Mouse (Mus musculus) limb, embryonic 11.5 days (tissue): ENCODE data around the gene Shank3. TPM values are rescaled to one million over a fixed set of nuclear protein-coding genes. Genes with fewer than 3 reads are reported as not detected.

Source experiments
- ATAC-seq: fragments of 200-750 bp; cut with Nextera tagmentation; 2 replicates; pipeline ENCODE4 v1.8.0; 2017; ENCODE audit warnings: low read depth; ENCODE audit not compliant: insufficient number of reproducible peaks, low FRiP score, low TSS enrichment
- DNase-seq: peaks from one replicate; pipeline ENCODE4 v3.0.0-alpha.2; 2015; ENCODE audit warnings: low spot score
- H3K27ac ChIP-seq: fragments of 300-500 bp; sonication (generic); replicated peaks from 2 replicates; pipeline ENCODE4 v1.5.1; 2014; ENCODE audit warnings: low read depth, mild to moderate bottlenecking, low read length
- H3K27me3 ChIP-seq: fragments of 300-500 bp; sonication (generic); 2 replicates; pipeline ENCODE4 v1.6.1; 2014; ENCODE audit warnings: mild to moderate bottlenecking, low read length, mixed read lengths; ENCODE audit not compliant: control insufficient read depth, insufficient read depth
- H3K36me3 ChIP-seq: fragments of 300-500 bp; sonication (generic); 2 replicates; pipeline ENCODE4 v1.6.1; 2014; ENCODE audit warnings: mild to moderate bottlenecking, low read length, moderate library complexity, mixed read lengths; ENCODE audit not compliant: control insufficient read depth, insufficient read depth
- H3K4me1 ChIP-seq: fragments of 300-500 bp; sonication (generic); 2 replicates; pipeline ENCODE4 v1.6.1; 2014; ENCODE audit warnings: low read length, mixed read lengths; ENCODE audit not compliant: control insufficient read depth, insufficient read depth
- H3K4me2 ChIP-seq: fragments of 300-500 bp; sonication (generic); 2 replicates; pipeline ENCODE4 v1.6.1; 2014; ENCODE audit warnings: low read depth, mild to moderate bottlenecking, moderate library complexity; ENCODE audit not compliant: severe bottlenecking
- H3K4me3 ChIP-seq: fragments of 300-500 bp; sonication (generic); 2 replicates; pipeline ENCODE4 v1.5.1; 2014; ENCODE audit warnings: low read depth, low read length
- H3K9ac ChIP-seq: fragments of 300-500 bp; sonication (generic); 2 replicates; pipeline ENCODE4 v1.6.1; 2014; ENCODE audit warnings: mild to moderate bottlenecking, low read length
- H3K9me3 ChIP-seq: fragments of 300-500 bp; sonication (generic); 2 replicates; pipeline ENCODE4 v1.6.1; 2016; ENCODE audit warnings: low read length; ENCODE audit not compliant: control insufficient read depth
- WGBS: fragments of 180-500 bp; shearing (Covaris S2); extraction: QIAGEN DNeasy Blood & Tissue Kit; methylation state at CpG from one replicate; pipeline ENCODE4 v1.1.7; 2014; 5-methylcytosine and 5-hydroxymethylcytosine counted together
- polyA plus RNA-seq: library from polyadenylated mRNA; unstranded; fragments of >200 nt; fragmentation: Nextera tagmentation; extraction: Ambion mirVana; gene quantifications from 2 replicates; pipeline ENCODE4 v1.2.1, GENCODE M21; 2014

Gene Shank3
- polyA plus RNA-seq, 1 experiment from 2014 or later = 1.9 TPM

DNA sequence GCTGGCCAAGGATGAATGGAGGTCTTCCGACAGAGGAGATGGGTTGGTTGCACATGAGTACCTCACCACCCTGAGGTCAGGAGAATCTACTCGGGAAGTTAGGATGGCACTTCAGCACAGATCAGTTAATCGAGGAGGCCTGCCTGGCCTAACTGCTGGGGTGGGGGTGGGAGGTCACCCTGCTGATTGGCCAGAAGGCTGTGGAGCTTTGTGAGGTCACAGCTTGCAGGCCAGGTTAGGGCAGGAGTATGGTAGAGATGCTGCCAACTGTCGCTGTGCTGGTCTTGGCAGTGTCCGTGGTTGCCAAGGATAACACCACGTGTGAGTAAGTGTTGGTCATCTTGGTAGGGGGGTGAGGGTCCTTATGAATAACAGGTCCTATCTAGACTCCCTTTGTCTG lies 68.7 kb downstream of the Shank3 start, which contains the start of gene Acr:
Gene Acr, plus strand, starts transcription at position 213 of the 400 bp plus-strand sequence.
- no peak for DNase-seq
- ATAC-seq = no peak
- no peak within 1 kb of the TSS for H3K27ac ChIP-seq
- 85% methylated on average over 6 of the region's 6 CpGs for WGBS
- H3K4me1 ChIP-seq = no peaks in the 10 kb centered on the region
- H3K9ac ChIP-seq = no peak within 1 kb of the TSS
- H3K4me2 ChIP-seq = no peak within 1 kb of the TSS
- no peak within 1 kb of the TSS for H3K4me3 ChIP-seq
- no peaks in the 10 kb centered on the region for H3K36me3 ChIP-seq
- H3K27me3 ChIP-seq = no peaks in the 10 kb centered on the region
- no peaks in the 10 kb centered on the region for H3K9me3 ChIP-seq

DNA sequence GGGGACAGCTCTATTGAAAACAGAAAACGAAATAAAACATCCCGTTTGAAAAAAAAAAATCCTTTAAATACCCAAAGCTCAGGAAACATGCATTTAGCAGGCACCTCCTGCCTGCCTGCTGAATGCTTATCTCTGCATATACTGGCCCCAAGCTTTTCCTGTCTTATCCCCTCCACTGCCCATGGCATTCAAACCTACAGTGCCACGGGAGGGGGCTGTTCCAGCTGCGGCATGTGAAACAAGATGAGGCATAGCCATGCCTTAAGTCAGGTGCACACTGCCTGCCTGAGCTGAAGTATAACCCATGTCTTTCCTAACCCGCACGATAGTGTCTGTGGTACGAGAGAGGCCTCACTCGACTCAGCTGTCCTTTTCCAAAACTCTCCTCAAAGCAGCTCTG lies 72.7 kb downstream of the Shank3 start:
- Histone ChIP-seq H3K4me2 (no peak overlapping the region), H3K4me3 (no peak overlapping the region), H3K9me3 (no peaks in the 10 kb centered on the region), H3K27ac (no peak overlapping the region), H3K36me3 (no peaks in the 10 kb centered on the region), H3K4me1 (no peaks in the 10 kb centered on the region), H3K9ac (no peak overlapping the region), H3K27me3 (no peaks in the 10 kb centered on the region)
- no peak for DNase-seq
- no peak for ATAC-seq
- WGBS = 77% methylated on average over 8 of the region's 8 CpGs

DNA sequence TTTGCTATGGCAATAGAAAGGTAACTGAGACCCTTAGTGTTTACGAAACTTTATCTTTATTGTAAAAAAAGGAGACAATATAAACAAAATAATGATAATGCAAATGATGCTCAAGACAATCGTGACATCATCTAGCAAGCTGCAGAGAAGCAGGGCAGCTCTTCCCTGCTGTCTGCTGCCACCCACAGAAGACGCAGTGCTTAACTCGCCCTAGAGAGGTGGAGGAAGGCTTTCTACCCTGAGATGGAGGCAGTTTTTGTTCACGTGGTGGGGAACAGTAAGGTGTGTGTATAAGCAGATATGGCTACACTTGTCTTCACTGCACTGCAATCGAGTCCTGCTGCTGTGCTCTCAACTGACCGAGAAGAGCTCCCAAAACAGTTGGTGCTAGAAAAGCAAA lies 83.1 kb downstream of the Shank3 start:
- no peak for DNase-seq
- H3K4me3 ChIP-seq = no peak overlapping the region
- 87% methylated on average over 7 of the region's 7 CpGs for WGBS
- no peak for ATAC-seq
- H3K36me3 ChIP-seq = no peaks in the 10 kb centered on the region
- no peak overlapping the region for H3K4me2 ChIP-seq
- H3K27me3 ChIP-seq = no peaks in the 10 kb centered on the region
- no peak overlapping the region for H3K9ac ChIP-seq
- no peak overlapping the region for H3K27ac ChIP-seq
- no peaks in the 10 kb centered on the region for H3K9me3 ChIP-seq
- no peaks in the 10 kb centered on the region for H3K4me1 ChIP-seq

DNA sequence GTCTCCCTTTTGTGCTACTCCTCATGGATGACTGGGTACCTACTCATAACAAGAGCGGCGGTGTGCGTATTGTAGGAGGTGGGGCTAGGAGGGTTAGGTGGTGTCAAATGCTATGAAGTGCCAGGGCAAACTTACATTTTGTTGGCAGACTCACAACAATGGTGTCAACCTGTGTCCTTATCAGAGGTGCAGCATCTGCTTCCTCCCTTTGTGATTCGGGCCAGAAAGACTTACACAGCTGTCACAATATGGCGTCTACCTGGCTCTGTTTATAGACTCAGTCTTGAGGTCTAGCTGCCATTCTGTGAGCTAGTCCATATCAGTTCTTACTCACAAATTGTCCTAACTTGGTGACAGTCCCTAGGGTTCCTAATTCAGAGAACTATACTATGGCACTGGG lies 85.7 kb downstream of the Shank3 start:
- no peak overlapping the region for H3K4me2 ChIP-seq
- WGBS = 95% methylated on average over 5 of the region's 5 CpGs
- H3K4me3 ChIP-seq = no peak overlapping the region
- no peaks in the 10 kb centered on the region for H3K36me3 ChIP-seq
- no peak for DNase-seq
- no peak for ATAC-seq
- no peaks in the 10 kb centered on the region for H3K4me1 ChIP-seq
- H3K9ac ChIP-seq = no peak overlapping the region
- no peaks in the 10 kb centered on the region for H3K9me3 ChIP-seq
- H3K27me3 ChIP-seq = no peaks in the 10 kb centered on the region
- H3K27ac ChIP-seq = no peak overlapping the region

DNA sequence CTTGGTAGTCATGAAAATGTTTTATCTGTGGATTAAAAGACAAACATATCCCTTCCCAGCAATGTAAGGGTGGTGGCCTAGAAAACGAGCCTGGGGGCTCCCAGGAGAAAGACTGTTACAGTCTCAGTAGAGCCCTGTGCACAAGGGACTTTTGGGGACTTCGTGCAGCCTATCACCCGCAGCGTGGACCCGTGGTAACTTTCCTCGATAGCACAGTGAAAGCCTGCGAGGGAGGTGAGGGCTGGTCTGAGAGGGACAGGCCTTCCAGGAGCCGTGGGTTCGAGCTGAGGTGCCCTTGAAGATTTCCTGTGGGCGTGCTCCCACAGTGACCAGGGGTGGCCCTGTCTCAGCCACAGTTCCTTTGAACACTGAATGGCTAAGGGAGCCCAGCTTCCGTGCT lies 86.2 kb downstream of the Shank3 start:
- 91% methylated on average over 11 of the region's 11 CpGs for WGBS
- Histone ChIP-seq H3K27me3 (no peaks in the 10 kb centered on the region), H3K4me1 (no peaks in the 10 kb centered on the region), H3K4me3 (no peak overlapping the region), H3K36me3 (no peaks in the 10 kb centered on the region), H3K4me2 (no peak overlapping the region), H3K27ac (no peak overlapping the region), H3K9me3 (no peaks in the 10 kb centered on the region), H3K9ac (no peak overlapping the region)
- ATAC-seq (no peak), DNase-seq (no peak)

DNA sequence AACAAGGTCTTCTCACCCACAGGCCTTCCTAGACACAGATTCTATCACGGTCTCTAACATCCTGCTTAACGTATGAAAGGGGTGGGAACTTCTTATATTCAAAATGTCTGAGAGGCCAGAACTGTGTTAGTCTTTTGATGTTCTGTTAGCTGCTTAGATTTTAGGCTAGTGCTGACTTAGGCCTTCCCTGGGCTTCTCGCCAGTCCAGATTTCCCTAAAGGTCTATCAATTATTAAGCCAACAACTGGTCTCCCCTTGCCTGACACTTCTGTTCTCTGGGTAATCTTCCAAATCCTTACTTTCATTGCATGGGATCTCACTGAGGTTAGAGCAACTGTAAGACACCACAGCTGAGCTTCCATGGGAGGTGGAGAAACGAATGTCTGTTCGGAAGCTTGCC lies 89.7 kb downstream of the Shank3 start:
- DNase-seq (no peak), ATAC-seq (no peak)
- Histone ChIP-seq H3K4me3 (no peak overlapping the region), H3K4me2 (no peak overlapping the region), H3K27ac (no peak overlapping the region), H3K36me3 (no peaks in the 10 kb centered on the region), H3K9ac (no peak overlapping the region), H3K4me1 (0 out of 2 replicates have a peak, but pooled peaks cover 4% of the 10 kb centered on the region), H3K9me3 (no peaks in the 10 kb centered on the region), H3K27me3 (no peaks in the 10 kb centered on the region)
- 91% methylated on average over 5 of the region's 5 CpGs for WGBS

DNA sequence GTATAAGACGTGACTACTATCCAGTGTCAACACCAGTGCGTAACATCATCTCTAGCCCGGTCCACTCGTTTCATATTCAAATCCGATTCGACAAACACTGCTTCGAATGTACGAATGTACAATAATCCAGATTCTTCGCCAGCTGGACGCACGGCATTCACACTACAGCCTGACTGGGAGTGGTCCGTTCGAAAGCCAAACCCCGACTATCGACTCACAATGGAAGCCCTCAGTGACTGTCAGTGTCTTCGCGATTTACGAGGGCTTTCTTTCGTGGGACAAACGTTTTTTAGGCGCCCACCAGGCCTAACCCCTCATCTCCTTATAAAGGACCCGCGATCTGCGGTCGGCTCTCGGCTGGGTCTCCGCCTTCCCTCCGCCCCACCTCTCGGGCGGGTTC lies 91.9 kb downstream of the Shank3 start:
- Histone ChIP-seq H3K9me3 (no peaks in the 10 kb centered on the region), H3K36me3 (no peaks in the 10 kb centered on the region), H3K9ac (peak overlapping the region; percentile 77), H3K27ac (no peak overlapping the region), H3K4me1 (0 out of 2 replicates have a peak, but pooled peaks cover 4% of the 10 kb centered on the region), H3K4me3 (peak overlapping the region; percentile 81), H3K27me3 (no peaks in the 10 kb centered on the region), H3K4me2 (peak overlapping the region; percentile 75)
- DNase-seq (no peak), ATAC-seq (peak; percentile 7; the same call in 1 of the 2 replicates)
- 6% methylated on average over 30 of the region's 30 CpGs for WGBS

DNA sequence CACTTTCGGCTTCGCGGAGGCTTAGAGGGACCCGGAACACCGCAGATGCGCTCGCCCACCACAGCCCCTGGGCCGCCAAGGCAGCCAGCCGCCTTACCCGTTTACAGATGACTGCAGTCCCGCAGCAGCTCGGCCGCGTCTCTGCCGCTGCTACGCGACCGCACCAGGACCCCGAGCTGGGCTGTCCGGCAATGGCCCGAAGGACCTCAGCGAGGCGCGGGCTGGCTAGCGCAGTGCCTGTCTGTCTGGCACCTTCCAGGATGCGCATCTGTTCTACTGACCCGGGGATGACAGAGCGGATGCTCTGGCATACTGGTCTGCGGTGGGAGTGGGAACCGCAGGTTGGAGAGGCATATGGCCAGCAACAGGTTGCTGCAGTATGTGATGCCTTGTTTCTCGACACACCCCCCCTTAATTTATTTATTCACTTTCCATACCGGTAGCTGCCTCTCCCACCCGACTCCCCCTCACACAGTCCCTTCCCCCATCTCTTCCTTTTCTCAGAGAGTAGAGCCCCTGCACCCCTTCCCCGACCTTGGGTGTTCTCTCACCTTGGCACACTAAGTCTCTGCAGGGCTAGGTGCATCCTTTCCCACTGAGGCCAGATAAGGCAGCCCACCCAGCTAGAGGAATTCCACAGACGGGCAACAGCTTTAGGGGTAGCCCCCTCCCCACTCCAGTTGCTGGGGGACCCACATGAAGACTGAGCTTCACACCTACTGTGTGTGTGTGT lies 92.5 kb downstream of the Shank3 start, which contains the start of gene Rabl2:
Gene Rabl2, minus strand, starts transcription at position 201 of the 733 bp plus-strand sequence.
- no peak within 1 kb of the TSS for H3K27ac ChIP-seq
- H3K9me3 ChIP-seq = no peaks in the 10 kb centered on the region
- peak within 1 kb of the TSS; percentile 75 for H3K4me2 ChIP-seq
- DNase-seq (peak; percentile 96), ATAC-seq (peak; percentile 94)
- 0 out of 2 replicates have a peak, but pooled peaks cover 4% of the 10 kb centered on the region for H3K4me1 ChIP-seq
- no peaks in the 10 kb centered on the region for H3K27me3 ChIP-seq
- 1% methylated on average over 35 of the region's 35 CpGs for WGBS
- H3K36me3 ChIP-seq = no peaks in the 10 kb centered on the region
- peak within 1 kb of the TSS; percentile 81 for H3K4me3 ChIP-seq
- peak within 1 kb of the TSS; percentile 77 for H3K9ac ChIP-seq
